Mouse (Mus musculus) heart, adult 8-10 months (tissue): ENCODE measurements at regions not wholly inside any gene's neighbourhood (a gene's known extent, or its start where the extent isn't known, plus 50 kb on each side); places are given as distances from the start of the nearest gene placed in this dataset.
A peak's percentile ranks its signal among the peaks of the same experiment; 100 is the strongest.

Experiments
- DNase-seq: peaks from one replicate; pipeline ENCODE4 v3.0.0; 2022; ENCODE audit warnings: low spot score

DNA sequence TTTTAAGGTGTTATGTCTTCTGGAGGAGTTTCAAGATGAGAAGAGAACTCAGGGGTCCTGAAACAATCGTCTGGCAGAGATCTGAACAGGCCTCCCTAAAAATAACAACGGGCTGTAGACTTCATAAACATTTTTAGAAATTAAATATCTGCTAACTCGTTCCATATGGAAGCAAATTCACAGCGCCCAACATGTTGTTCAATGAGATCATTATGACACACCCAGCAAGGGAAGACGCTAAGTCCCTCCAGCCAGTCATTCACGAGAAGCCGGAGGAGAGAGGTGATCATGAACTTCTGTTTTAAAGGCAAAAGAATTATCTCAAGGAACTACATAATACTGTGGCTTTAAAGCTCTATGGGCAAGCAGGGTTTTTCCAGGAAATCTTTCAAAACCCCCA lies 334.8 kb downstream of the Efna5 start:
- DNase-seq: no peak

DNA sequence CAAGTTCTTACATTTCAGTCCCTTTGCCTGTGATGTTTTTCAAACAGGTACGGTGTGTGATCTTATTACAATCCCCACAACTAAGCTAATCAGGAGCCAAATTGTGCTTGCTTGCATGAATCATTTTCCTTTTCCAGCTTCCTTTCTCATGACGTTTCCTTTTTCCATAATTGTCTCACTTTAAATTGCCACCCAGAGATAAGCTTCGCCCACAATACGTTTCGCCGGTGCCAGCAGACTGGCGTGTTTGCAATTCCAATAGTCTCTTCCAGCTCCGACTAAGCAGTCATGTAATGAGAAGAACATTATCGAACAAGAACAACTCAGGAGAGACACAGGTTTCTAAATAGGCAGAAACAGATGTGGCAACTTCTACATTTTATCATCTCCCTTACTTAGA lies 335.8 kb downstream of the Efna5 start:
- DNase-seq: peak; percentile 44

- DNase-seq: no peak
Observed at GRCm38 (mm10) chr17:62543056-62543975, 337.8 kb downstream of the Efna5 start.

DNA sequence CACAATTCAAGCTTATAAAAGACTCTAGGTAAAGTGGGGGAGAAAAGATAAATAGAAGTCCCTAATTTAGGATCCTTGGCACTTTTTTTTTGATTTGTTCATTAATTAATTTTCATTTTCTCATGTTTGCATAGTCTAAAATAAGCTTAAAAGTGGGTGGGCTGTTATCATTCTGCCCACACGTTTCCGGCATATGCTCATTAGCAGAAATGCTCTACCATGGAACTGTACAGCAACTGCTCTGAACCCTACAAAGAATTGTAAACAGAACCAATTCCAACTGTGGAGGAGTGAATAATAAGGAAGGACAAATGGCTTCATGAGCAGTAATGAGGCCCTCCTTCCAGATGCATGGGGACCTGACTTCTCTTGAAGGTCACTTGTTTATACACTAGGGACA lies 351.2 kb downstream of the Efna5 start:
- no peak for DNase-seq

DNA sequence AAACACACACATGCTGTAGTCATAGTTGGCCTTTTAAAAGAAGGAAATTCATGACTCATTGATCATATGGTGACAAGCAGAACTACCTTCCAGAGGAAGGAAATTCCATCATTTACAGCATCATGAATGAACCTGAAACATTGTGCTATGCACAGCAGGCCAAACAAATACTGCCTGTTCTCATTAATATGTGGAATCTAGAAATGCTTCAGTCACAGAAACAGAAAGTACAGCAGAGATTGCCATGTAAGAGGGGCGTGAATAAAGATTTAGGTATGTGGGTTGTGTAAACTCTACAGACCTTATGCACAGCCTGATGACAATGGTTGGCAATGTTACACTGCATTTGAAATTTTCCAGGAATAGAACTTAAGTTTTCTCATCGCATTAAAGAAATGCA lies 353.6 kb downstream of the Efna5 start:
- no peak for DNase-seq

DNA sequence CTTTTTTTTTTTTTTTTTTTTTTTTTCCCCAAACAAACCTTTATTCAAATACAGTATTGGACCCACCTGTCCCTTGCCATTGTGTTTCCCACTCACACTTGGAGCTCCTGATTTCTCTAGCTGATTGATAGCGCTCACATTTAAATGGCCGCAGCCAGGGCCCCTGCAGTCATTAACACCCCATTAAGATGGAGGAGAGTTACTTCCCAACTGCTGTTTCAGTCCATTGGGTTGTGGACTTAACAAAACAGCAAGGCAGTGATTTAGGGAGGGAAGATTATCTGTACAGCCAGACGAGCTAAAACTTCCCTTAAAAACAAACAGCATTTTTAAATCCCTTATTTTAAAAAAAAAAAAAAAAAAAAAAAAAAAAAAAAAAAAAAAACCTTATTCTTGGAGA lies 367.5 kb downstream of the Efna5 start:
- DNase-seq: no peak

- no peak for DNase-seq
Observed at GRCm38 (mm10) chr17:62510184-62510583, 370.9 kb downstream of the Efna5 start.

DNA sequence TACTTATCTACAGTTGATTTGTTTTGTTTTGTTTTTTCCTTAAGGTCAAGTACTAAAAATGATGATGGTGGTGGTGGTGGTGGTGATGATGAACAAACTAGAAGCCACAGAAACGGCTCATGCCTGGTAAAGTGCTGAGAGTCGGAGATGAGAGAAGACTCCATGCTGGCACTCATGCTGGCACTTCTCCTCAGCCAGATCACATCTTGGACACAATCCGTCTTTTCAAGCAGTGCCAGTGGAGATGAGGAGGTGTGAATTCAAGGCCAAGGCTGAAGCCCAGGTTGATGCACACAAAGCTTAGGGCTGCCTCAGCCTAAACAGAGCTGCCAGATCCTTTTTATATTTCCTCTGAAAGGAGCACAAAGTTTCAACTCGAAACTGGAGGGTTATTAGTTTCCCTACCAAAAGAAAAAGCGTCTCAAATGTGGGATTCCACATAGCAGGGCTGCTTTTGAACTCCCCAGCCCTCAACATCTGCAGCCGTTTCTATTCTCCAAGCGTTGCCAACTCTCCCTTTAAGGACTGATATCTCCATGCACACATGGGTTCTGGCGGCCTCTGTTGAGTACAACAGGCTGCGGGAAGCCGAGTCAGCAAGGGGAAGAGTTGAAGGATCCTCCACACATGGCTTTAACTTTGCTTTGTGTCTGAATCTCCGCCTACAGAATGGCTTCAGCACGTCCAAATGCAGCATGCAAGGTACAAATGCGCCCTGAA lies 373.2 kb downstream of the Efna5 start:
- no peak for DNase-seq

DNA sequence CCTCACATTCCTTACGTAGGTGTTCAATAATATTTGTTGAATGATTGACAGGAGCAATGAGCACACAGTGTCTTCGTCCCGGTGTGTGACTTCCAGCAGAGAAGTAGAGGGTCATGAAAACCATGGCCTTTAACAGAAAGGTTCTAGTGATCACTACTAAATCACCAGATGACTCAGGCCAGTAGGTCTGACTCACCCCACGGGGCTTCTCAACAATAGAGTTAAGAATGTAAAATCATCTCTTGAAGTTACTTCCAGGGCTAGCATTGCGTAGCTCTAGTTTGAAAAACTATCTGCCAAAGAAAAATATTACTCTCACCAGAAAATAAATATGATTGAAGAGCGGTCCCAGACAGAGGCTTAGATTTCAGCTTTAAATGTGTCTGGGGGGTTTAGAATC lies 376.4 kb downstream of the Efna5 start:
- no peak for DNase-seq

DNA sequence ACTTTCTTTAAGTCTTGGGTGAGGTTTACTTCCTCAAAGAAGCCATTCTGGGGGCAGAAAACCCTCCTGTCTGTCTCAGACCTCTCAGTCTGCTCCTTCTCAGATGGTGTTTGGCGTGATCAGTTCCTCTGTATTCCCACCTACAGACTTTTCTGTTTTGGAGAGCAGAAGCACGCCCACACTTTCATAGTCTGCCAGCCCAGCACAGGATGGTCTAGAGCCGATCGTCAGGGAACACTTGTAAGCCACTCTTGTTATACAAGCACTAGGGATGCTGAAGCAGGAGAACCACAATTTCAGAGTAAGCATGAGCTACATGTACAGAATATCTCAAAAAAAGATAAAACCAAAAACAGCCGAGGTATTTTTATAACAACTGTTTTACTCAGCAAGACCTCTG lies 410.4 kb downstream of the Efna5 start:
- DNase-seq: no peak

DNA sequence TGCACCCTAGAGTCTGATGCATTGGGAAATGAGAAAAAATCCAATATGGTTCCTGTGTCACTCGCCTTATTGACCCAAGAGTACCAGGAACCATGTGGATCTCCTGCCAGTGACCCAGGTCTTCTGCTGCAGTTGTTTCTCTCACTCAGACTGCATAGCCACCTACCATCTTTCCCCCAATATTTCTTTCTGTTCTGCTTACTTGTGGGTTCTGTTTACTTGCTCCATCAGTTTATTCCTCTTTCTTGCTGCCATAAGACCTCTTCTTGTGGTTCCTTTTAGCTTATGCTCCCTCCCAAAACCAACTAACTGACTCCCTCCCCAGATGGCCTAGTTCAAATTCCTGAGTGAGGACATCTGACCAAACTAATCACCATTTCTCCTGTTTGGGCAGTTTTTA lies 411.8 kb downstream of the Efna5 start:
- no peak for DNase-seq

GRCm38 (mm10) chr17:62468859-62469258 lies 412.3 kb downstream of the Efna5 start:
- no peak for DNase-seq

GRCm38 (mm10) chr17:62467072-62467471 lies 414.0 kb downstream of the Efna5 start:
- no peak for DNase-seq

DNA sequence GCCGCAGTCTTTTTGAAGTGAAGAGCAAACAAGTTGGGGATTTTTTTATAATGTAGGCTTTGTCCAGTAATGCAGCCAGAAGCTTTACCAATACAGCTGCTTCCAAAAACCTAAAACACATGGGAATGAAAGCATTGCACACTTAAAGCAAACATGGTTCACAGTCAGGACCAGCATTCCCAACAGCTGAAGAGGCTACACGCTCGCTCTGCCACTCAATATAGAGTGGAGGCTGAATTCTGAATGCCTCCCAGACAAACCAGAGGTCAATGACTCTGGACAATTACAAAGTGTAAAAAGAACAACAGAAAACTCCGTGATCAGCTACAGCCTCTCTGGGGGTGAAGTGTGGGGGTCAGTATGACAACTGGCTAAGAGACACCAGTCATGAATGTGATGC lies 416.1 kb downstream of the Efna5 start:
- no peak for DNase-seq

- DNase-seq: no peak
Observed at GRCm38 (mm10) chr17:62464228-62464627, 416.9 kb downstream of the Efna5 start.

- DNase-seq: no peak
Observed at GRCm38 (mm10) chr17:62461304-62462245, 419.5 kb downstream of the Efna5 start.

GRCm38 (mm10) chr17:62458964-62459363 lies 422.2 kb downstream of the Efna5 start:
- DNase-seq: peak; percentile 71

- DNase-seq: no peak
Observed at GRCm38 (mm10) chr17:62438045-62438444, 443.1 kb downstream of the Efna5 start.

GRCm38 (mm10) chr17:62436044-62436443 lies 445.1 kb downstream of the Efna5 start:
- DNase-seq: peak; percentile 41

DNA sequence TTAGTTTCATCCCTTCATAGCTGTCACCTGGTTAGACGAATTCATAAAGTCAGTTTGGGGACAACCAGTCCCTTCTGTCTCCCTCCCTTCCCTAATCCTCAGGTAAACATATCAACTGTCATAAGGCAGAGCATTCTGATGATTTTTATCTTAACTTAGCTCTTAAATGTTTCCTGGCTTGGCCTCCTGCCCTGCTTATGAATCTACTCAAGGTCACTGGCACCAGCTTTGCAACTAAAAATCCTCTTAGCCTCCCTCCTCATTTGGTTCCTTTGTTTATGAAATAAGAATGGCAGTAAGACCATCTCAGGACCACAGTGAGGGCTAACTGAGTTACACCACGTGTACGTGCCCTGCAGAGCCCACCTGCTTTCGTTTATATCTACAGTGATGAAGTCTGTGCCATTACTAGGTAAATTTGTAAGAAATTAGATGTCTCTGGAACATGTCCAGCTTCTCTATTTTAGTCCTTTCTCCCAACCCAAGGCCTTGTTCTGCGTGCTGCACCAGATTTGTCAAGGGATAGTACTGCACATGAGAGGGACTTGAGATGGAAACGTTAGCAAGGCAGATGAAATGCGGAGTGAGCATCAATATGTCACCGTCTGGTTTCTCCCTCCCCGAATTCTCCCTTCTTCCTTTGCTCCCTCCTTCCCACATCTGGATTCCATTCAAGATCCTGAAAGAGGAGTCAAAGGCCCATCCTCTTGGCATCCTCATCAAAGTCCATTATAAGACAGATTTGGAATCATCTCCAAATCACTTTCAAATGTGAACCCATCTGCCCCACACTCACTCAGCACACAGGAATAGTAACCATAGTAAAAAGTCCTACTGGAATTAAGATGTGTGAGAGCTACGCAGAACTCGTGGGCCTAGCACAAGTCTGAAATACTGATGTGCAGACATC lies 457.4 kb downstream of the Efna5 start:
- DNase-seq: no peak

DNA sequence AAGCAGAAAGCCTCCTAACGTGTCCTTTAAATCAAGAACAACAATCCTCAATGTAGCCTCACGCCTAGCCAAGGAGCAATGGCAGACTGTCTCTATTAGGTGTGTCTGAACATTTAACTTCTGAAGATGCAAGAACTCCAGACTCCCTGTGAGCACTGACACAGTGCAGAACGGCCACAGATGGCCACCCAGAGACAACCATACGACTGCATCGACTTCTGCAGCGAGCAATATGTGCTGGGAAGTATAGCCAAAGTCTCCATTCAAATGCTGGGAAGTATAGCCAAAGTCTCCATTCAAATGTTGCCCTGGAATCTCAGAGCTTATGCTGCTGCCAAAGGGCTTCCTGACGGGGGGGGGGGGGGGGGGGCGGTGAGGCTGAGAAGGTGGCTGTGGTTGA lies 463.5 kb downstream of the Efna5 start:
- no peak for DNase-seq
